Mouse (Mus musculus) thymus, postnatal 36 days (tissue): ENCODE measurements around the gene Espn.

Experiments
- DNase-seq, 2 experiments: peaks; one replicate each; pipeline ENCODE4 v3.0.0; 2022; ENCODE audit warnings: mixed read lengths in 2 of 2

The Espn gene

GRCm38 (mm10) chr4:152125161-152126025 is 26.8 kb downstream of the Espn start:
- DNase-seq, result no peak

GRCm38 (mm10) chr4:152124361-152124961 is 27.7 kb downstream of the Espn start:
- DNase-seq, result no peak

GRCm38 (mm10) chr4:152121183-152121505 is 31.0 kb downstream of the Espn start:
- DNase-seq, result no peak

GRCm38 (mm10) chr4:152120311-152121182 is 31.6 kb downstream of the Espn start:
- peak; percentile 49 to 68 for DNase-seq

- no peak for DNase-seq
Measured at GRCm38 (mm10) chr4:152119396-152120292, 32.5 kb downstream of the Espn start.

GRCm38 (mm10) chr4:152117538-152117937 is 34.6 kb downstream of the Espn start:
- DNase-seq, result no peak

- peak; percentile 50 to 63 for DNase-seq
Measured at GRCm38 (mm10) chr4:152115921-152116612, 36.1 kb downstream of the Espn start, which contains the start of gene Tnfrsf25. Tnfrsf25 (plus strand) TSS chr4:152115934.

- no peak for DNase-seq
Measured at GRCm38 (mm10) chr4:152114080-152114479, 38.1 kb downstream of the Espn start.

- no peak for DNase-seq
Measured at GRCm38 (mm10) chr4:152112329-152112728, 39.8 kb downstream of the Espn start.

GRCm38 (mm10) chr4:152110689-152111088 is 41.5 kb downstream of the Espn start:
- no peak for DNase-seq

- no peak for DNase-seq
Measured at GRCm38 (mm10) chr4:152109509-152109908, 42.7 kb downstream of the Espn start.

GRCm38 (mm10) chr4:152108673-152109072 is 43.5 kb downstream of the Espn start:
- no peak for DNase-seq

- no peak for DNase-seq
Measured at GRCm38 (mm10) chr4:152107971-152108509, 44.1 kb downstream of the Espn start.

GRCm38 (mm10) chr4:152107493-152107892 is 44.7 kb downstream of the Espn start:
- DNase-seq, result no peak

GRCm38 (mm10) chr4:152106746-152107145 is 45.4 kb downstream of the Espn start:
- no peak for DNase-seq

GRCm38 (mm10) chr4:152103025-152103424 is 49.1 kb downstream of the Espn start:
- peak; percentile 74 to 80 for DNase-seq

- DNase-seq, result no peak
Measured at GRCm38 (mm10) chr4:152101921-152102320, 50.2 kb downstream of the Espn start.

- DNase-seq, result no peak
Measured at GRCm38 (mm10) chr4:152101081-152101653, 51.0 kb downstream of the Espn start.

- DNase-seq, result no peak
Measured at GRCm38 (mm10) chr4:152100541-152100940, 51.6 kb downstream of the Espn start.

- no peak for DNase-seq
Measured at GRCm38 (mm10) chr4:152097911-152098799, 54.0 kb downstream of the Espn start.
